Mouse (Mus musculus) thymus, adult 2 months (tissue): Measurements from ENCODE around the gene Sohlh2. TPM values are rescaled to one million over a fixed set of nuclear protein-coding genes. Genes with fewer than 3 reads are reported as not detected.

Experiments used
- DNase-seq: peaks from one replicate; pipeline ENCODE4 v3.0.0; 2021
- H3K27ac ChIP-seq: fragments of 200-500 bp; 2 replicates; pipeline ENCODE4 v1.5.1; 2012; ENCODE audit warnings: low read length, control low read depth; ENCODE audit not compliant: control insufficient read depth, insufficient read depth
- H3K27me3 ChIP-seq: fragments of 200-500 bp; 2 replicates; pipeline ENCODE4 v1.6.1; 2012; ENCODE audit warnings: mild to moderate bottlenecking, low read length, moderate library complexity, mixed read lengths; ENCODE audit not compliant: control insufficient read depth, insufficient read depth
- H3K36me3 ChIP-seq: fragments of 200-500 bp; 2 replicates; pipeline ENCODE4 v1.6.1; 2012; ENCODE audit warnings: mild to moderate bottlenecking, low read length, moderate library complexity; ENCODE audit not compliant: control insufficient read depth, insufficient read depth
- H3K4me1 ChIP-seq: fragments of 200-500 bp; replicated peaks from 2 replicates; pipeline ENCODE4 v1.6.1; 2012; ENCODE audit warnings: low read length; ENCODE audit not compliant: control insufficient read depth, insufficient read depth
- H3K4me3 ChIP-seq: fragments of 200-500 bp; 2 replicates; pipeline ENCODE4 v1.5.1; 2012; ENCODE audit warnings: mild to moderate bottlenecking, low read length, control low read depth, moderate library complexity; ENCODE audit not compliant: control insufficient read depth, insufficient read depth
- CTCF ChIP-seq: fragments of 200-500 bp; IDR thresholded peaks from 2 replicates; pipeline ENCODE4 v1.5.1; 2012; ENCODE audit warnings: mild to moderate bottlenecking, control low read depth, low read length, moderate library complexity, borderline replicate concordance; ENCODE audit not compliant: control insufficient read depth, poor library complexity, insufficient read depth; ENCODE audit errors: extremely low read depth
- POLR2A ChIP-seq: fragments of 200-500 bp; IDR thresholded peaks from 2 replicates; pipeline ENCODE4 v1.6.1; 2012; ENCODE audit warnings: mild to moderate bottlenecking, low read length, control low read depth, moderate library complexity; ENCODE audit not compliant: control insufficient read depth, poor library complexity, insufficient read depth; ENCODE audit errors: extremely low read depth
- WGBS: fragments of 180-500 bp; shearing (Covaris S2); methylation state at CpG from one replicate; pipeline ENCODE4 v1.1.7; 2018; 5-methylcytosine and 5-hydroxymethylcytosine counted together
- polyA plus RNA-seq: library from polyadenylated mRNA; depleted of rRNA; stranded (reverse); fragments of >200 nt; gene quantifications from 2 replicates; pipeline ENCODE4 v1.2.3, GENCODE M21; 2012

Sohlh2 gene
- polyA plus RNA-seq, 1 experiment, result 0.15 TPM

GRCm38 (mm10) chr3:55206413-55206812 lies 24.6 kb downstream of the Sohlh2 start:
- Histone ChIP-seq H3K27ac (no peak overlapping the region), H3K27me3 (no peaks in the 10 kb centered on the region), H3K4me1 (no peaks in the 10 kb centered on the region), H3K36me3 (no peaks in the 10 kb centered on the region), H3K4me3 (no peak overlapping the region)
- TF ChIP-seq CTCF (no peak), POLR2A (no peak)
- 97% methylated on average over 2 of the region's 2 CpGs for WGBS
- DNase-seq, result no peak

GRCm38 (mm10) chr3:55207665-55208064 lies 25.8 kb downstream of the Sohlh2 start:
- Histone ChIP-seq H3K27me3 (no peaks in the 10 kb centered on the region), H3K36me3 (no peaks in the 10 kb centered on the region), H3K4me1 (no peaks in the 10 kb centered on the region), H3K4me3 (no peak overlapping the region), H3K27ac (no peak overlapping the region)
- TF ChIP-seq CTCF, result no peak
- no peak for TF ChIP-seq POLR2A
- WGBS, result 81% methylated on average over 6 of the region's 6 CpGs
- DNase-seq, result no peak

- no peak overlapping the region for H3K27ac ChIP-seq
- no peak overlapping the region for H3K4me3 ChIP-seq
- 35% methylated on average over 2 of the region's 2 CpGs for WGBS
- no peaks in the 10 kb centered on the region for H3K27me3 ChIP-seq
- no peak for TF ChIP-seq POLR2A
- no peak for TF ChIP-seq CTCF
- no peak for DNase-seq
- H3K4me1 ChIP-seq, result no peaks in the 10 kb centered on the region
- no peaks in the 10 kb centered on the region for H3K36me3 ChIP-seq
Measured at GRCm38 (mm10) chr3:55212254-55212653, 30.4 kb downstream of the Sohlh2 start.

GRCm38 (mm10) chr3:55213785-55214184 lies 32.0 kb downstream of the Sohlh2 start:
- DNase-seq, result no peak
- H3K36me3 ChIP-seq, result no peaks in the 10 kb centered on the region
- 83% methylated on average over 4 of the region's 4 CpGs for WGBS
- no peaks in the 10 kb centered on the region for H3K4me1 ChIP-seq
- no peak overlapping the region for H3K4me3 ChIP-seq
- no peak overlapping the region for H3K27ac ChIP-seq
- H3K27me3 ChIP-seq, result no peaks in the 10 kb centered on the region
- TF ChIP-seq POLR2A (no peak), CTCF (no peak)

- no peaks in the 10 kb centered on the region for H3K27me3 ChIP-seq
- no peak for DNase-seq
- no peaks in the 10 kb centered on the region for H3K36me3 ChIP-seq
- no peaks in the 10 kb centered on the region for H3K4me1 ChIP-seq
- no peak for TF ChIP-seq CTCF
- no peak overlapping the region for H3K27ac ChIP-seq
- 80% methylated on average over 6 of the region's 6 CpGs for WGBS
- no peak overlapping the region for H3K4me3 ChIP-seq
Measured at GRCm38 (mm10) chr3:55214413-55214812, 32.6 kb downstream of the Sohlh2 start.

- Histone ChIP-seq H3K36me3 (no peaks in the 10 kb centered on the region), H3K27me3 (no peaks in the 10 kb centered on the region), H3K27ac (no peak overlapping the region), H3K4me3 (no peak overlapping the region), H3K4me1 (no peaks in the 10 kb centered on the region)
- DNase-seq, result no peak
- 91% methylated on average over 2 of the region's 2 CpGs for WGBS
- TF ChIP-seq POLR2A (no peak), CTCF (no peak)
Measured at GRCm38 (mm10) chr3:55222502-55222901, 40.7 kb downstream of the Sohlh2 start.

GRCm38 (mm10) chr3:55223862-55224261 lies 42.0 kb downstream of the Sohlh2 start:
- Histone ChIP-seq H3K27me3 (no peaks in the 10 kb centered on the region), H3K4me3 (no peak overlapping the region), H3K36me3 (no peaks in the 10 kb centered on the region), H3K4me1 (no peaks in the 10 kb centered on the region), H3K27ac (no peak overlapping the region)
- DNase-seq, result no peak
- TF ChIP-seq CTCF (no peak), POLR2A (no peak)
- 90% methylated on average over 3 of the region's 3 CpGs for WGBS
